Mouse (Mus musculus): Measurements from ENCODE around the gene Mxd3. TPM values are rescaled to one million over a fixed set of nuclear protein-coding genes. Genes with fewer than 3 reads are reported as not detected.

Gene Mxd3
- total RNA-seq (2022) = not detected

- peak; percentile 47 to 71 for DNase-seq (ENCODE audit: low spot score in 2 of 2)
Measured at GRCm38 (mm10) chr13:55329683-55330566, at the start of gene Mxd3. TSS of gene Mxd3 (minus strand) at chr13:55329823.

GRCm38 (mm10) chr13:55378907-55379580, 49.4 kb upstream of the Mxd3 start:
- no peak for DNase-seq (ENCODE audit: low spot score in 2 of 2)

- DNase-seq (ENCODE audit: low spot score in 2 of 2) = no peak
Measured at GRCm38 (mm10) chr13:55375877-55376276, 46.3 kb upstream of the Mxd3 start.

GRCm38 (mm10) chr13:55374206-55374924, 44.7 kb upstream of the Mxd3 start:
- no peak for DNase-seq (ENCODE audit: low spot score in 2 of 2)

GRCm38 (mm10) chr13:55371740-55372139, 42.1 kb upstream of the Mxd3 start:
- no peak for DNase-seq (ENCODE audit: low spot score in 2 of 2)

GRCm38 (mm10) chr13:55371007-55371681, 41.5 kb upstream of the Mxd3 start:
- no peak for DNase-seq (ENCODE audit: low spot score in 2 of 2)

GRCm38 (mm10) chr13:55370234-55370633, 40.6 kb upstream of the Mxd3 start:
- DNase-seq (ENCODE audit: low spot score in 2 of 2) = no peak

GRCm38 (mm10) chr13:55369531-55370114, 40.0 kb upstream of the Mxd3 start, which contains the start of gene Rgs14:
TSS of gene Rgs14 (plus strand) at chr13:55369732.
- no peak for DNase-seq (ENCODE audit: low spot score in 2 of 2)

GRCm38 (mm10) chr13:55368401-55368800, 38.8 kb upstream of the Mxd3 start:
- no peak for DNase-seq (ENCODE audit: low spot score in 2 of 2)

- peak; percentile 94 to 97 for DNase-seq (ENCODE audit: low spot score in 2 of 2)
Measured at GRCm38 (mm10) chr13:55362453-55363060, 32.9 kb upstream of the Mxd3 start, which contains the start of gene Lman2. TSS of gene Lman2 (minus strand) at chr13:55362783.

GRCm38 (mm10) chr13:55361974-55362452, 32.4 kb upstream of the Mxd3 start:
- peak; percentile 17 to 31 for DNase-seq (ENCODE audit: low spot score in 2 of 2)

- DNase-seq (ENCODE audit: low spot score in 2 of 2) = no peak
Measured at GRCm38 (mm10) chr13:55361145-55361544, 31.5 kb upstream of the Mxd3 start.

- no peak for DNase-seq (ENCODE audit: low spot score in 2 of 2)
Measured at GRCm38 (mm10) chr13:55346745-55347144, 17.1 kb upstream of the Mxd3 start.

- DNase-seq (ENCODE audit: low spot score in 2 of 2) = no peak
Measured at GRCm38 (mm10) chr13:55344286-55344685, 14.7 kb upstream of the Mxd3 start.

GRCm38 (mm10) chr13:55342469-55342868, 12.8 kb upstream of the Mxd3 start:
- DNase-seq (ENCODE audit: low spot score in 2 of 2) = no peak

GRCm38 (mm10) chr13:55339259-55339658, 9.6 kb upstream of the Mxd3 start:
- DNase-seq (ENCODE audit: low spot score in 2 of 2) = no peak

- DNase-seq (ENCODE audit: low spot score in 2 of 2) = no peak
Measured at GRCm38 (mm10) chr13:55338131-55339054, 8.8 kb upstream of the Mxd3 start.

- DNase-seq (ENCODE audit: low spot score in 2 of 2) = no peak
Measured at GRCm38 (mm10) chr13:55337341-55337975, 7.8 kb upstream of the Mxd3 start.

- DNase-seq (ENCODE audit: low spot score in 2 of 2) = no peak
Measured at GRCm38 (mm10) chr13:55335701-55336100, 6.1 kb upstream of the Mxd3 start.
